Mouse (Mus musculus) gastrocnemius, adult 2 months (tissue): ENCODE results near the gene Paqr9. TPM values are rescaled to one million over a fixed set of nuclear protein-coding genes. Genes with fewer than 3 reads are reported as not detected.

Experiments used
- DNase-seq: peaks from one replicate; pipeline ENCODE4 v3.0.0; 2022
- H3K27ac ChIP-seq: fragments of 200-600 bp; 2 replicates; pipeline ENCODE4 v1.8.1; 2022; ENCODE audit warnings: mild to moderate bottlenecking
- H3K4me3 ChIP-seq: fragments of 200-600 bp; 2 replicates; pipeline ENCODE4 v1.8.1; 2022; ENCODE audit warnings: mild to moderate bottlenecking, moderate library complexity
- CTCF ChIP-seq: fragments of 200-600 bp; IDR thresholded peaks from 2 replicates; pipeline ENCODE4 v1.8.1; 2022; ENCODE audit warnings: antibody characterized with exemption, mild to moderate bottlenecking, moderate library complexity
- intact Hi-C: fragments of 180-260 bp; cut with DNase I; formaldehyde crosslinking; loops from one replicate; pipeline ENCODE4 v1.15.1; 2025
- total RNA-seq, 2 experiments: library from RNA; stranded (reverse); gene quantifications; 2 replicates each; pipeline ENCODE4 v1.2.3; 2021

Gene Paqr9
- total RNA-seq, 2 experiments from 2014 or later = 1.9 to 5.0 TPM

GRCm38 (mm10) chr9:95569966-95570365 lies 10.5 kb downstream of the Paqr9 start:
- Histone ChIP-seq H3K4me3 (no peak overlapping the region), H3K27ac (no peak overlapping the region)
- intact Hi-C loops = no loop called here
- no peak for TF ChIP-seq CTCF
- DNase-seq = no peak

GRCm38 (mm10) chr9:95570604-95571003 lies 11.1 kb downstream of the Paqr9 start:
- intact Hi-C loops = no loop called here
- Histone ChIP-seq H3K27ac (no peak overlapping the region), H3K4me3 (no peak overlapping the region)
- TF ChIP-seq CTCF = no peak
- no peak for DNase-seq

GRCm38 (mm10) chr9:95571494-95571893 lies 12.0 kb downstream of the Paqr9 start:
- no peak for TF ChIP-seq CTCF
- intact Hi-C loops = no loop called here
- DNase-seq = no peak
- H3K27ac ChIP-seq = no peak overlapping the region
- no peak overlapping the region for H3K4me3 ChIP-seq

GRCm38 (mm10) chr9:95572558-95572957 lies 13.1 kb downstream of the Paqr9 start:
- no peak for TF ChIP-seq CTCF
- Histone ChIP-seq H3K4me3 (no peak overlapping the region), H3K27ac (no peak overlapping the region)
- intact Hi-C loops = no loop called here
- no peak for DNase-seq

GRCm38 (mm10) chr9:95574116-95574515 lies 14.7 kb downstream of the Paqr9 start:
- no peak overlapping the region for H3K27ac ChIP-seq
- DNase-seq = no peak
- intact Hi-C loops = no loop called here
- no peak for TF ChIP-seq CTCF
- no peak overlapping the region for H3K4me3 ChIP-seq

GRCm38 (mm10) chr9:95577502-95577901 lies 18.0 kb downstream of the Paqr9 start:
- Histone ChIP-seq H3K27ac (no peak overlapping the region), H3K4me3 (no peak overlapping the region)
- no peak for DNase-seq
- TF ChIP-seq CTCF = no peak
- intact Hi-C loops = no loop called here

- no peak for DNase-seq
- no peak for TF ChIP-seq CTCF
- Histone ChIP-seq H3K4me3 (no peak overlapping the region), H3K27ac (no peak overlapping the region)
- intact Hi-C loops = no loop called here
Measured at GRCm38 (mm10) chr9:95578366-95578895, 19.0 kb downstream of the Paqr9 start.

- TF ChIP-seq CTCF = no peak
- H3K27ac ChIP-seq = no peak overlapping the region
- DNase-seq = no peak
- no peak overlapping the region for H3K4me3 ChIP-seq
- intact Hi-C loops = no loop called here
Measured at GRCm38 (mm10) chr9:95581021-95581757, 21.7 kb downstream of the Paqr9 start.

GRCm38 (mm10) chr9:95581758-95582515 lies 22.5 kb downstream of the Paqr9 start:
- TF ChIP-seq CTCF = no peak
- Histone ChIP-seq H3K4me3 (peak overlapping the region; percentile 60), H3K27ac (no peak overlapping the region)
- intact Hi-C loops = no loop called here
- DNase-seq = no peak

- no peak overlapping the region for H3K27ac ChIP-seq
- no peak for TF ChIP-seq CTCF
- intact Hi-C loops = no loop called here
- DNase-seq = no peak
- H3K4me3 ChIP-seq = no peak overlapping the region
Measured at GRCm38 (mm10) chr9:95582555-95582954, 23.1 kb downstream of the Paqr9 start.

GRCm38 (mm10) chr9:95586046-95586445 lies 26.6 kb downstream of the Paqr9 start:
- Histone ChIP-seq H3K4me3 (no peak overlapping the region), H3K27ac (no peak overlapping the region)
- no peak for DNase-seq
- TF ChIP-seq CTCF = no peak
- intact Hi-C loops = no loop called here

GRCm38 (mm10) chr9:95588070-95588469 lies 28.6 kb downstream of the Paqr9 start:
- no peak for TF ChIP-seq CTCF
- no peak overlapping the region for H3K4me3 ChIP-seq
- no peak for DNase-seq
- intact Hi-C loops = no loop called here
- no peak overlapping the region for H3K27ac ChIP-seq

GRCm38 (mm10) chr9:95594291-95594690 lies 34.8 kb downstream of the Paqr9 start:
- intact Hi-C loops = no loop called here
- no peak overlapping the region for H3K4me3 ChIP-seq
- no peak for TF ChIP-seq CTCF
- no peak overlapping the region for H3K27ac ChIP-seq
- DNase-seq = no peak
